Mouse (Mus musculus) common myeloid progenitor, adult 5-6 weeks (primary cell): ENCODE measurements around the gene Srxn1. TPM values are rescaled to one million over a fixed set of nuclear protein-coding genes. Genes with fewer than 3 reads are reported as not detected.
A peak's percentile ranks its signal among the peaks of the same experiment; 100 is the strongest.
"Not testable (repeated sequence)": the region's sequence is repeated elsewhere in the genome, so short reads cannot be mapped to it uniquely, and the experiment has no call there.

Source experiments
- ATAC-seq: replicated peaks from 2 replicates; pipeline ENCODE4 v1.8.0; 2016; ENCODE audit warnings: low read depth, mild to moderate bottlenecking, moderate TSS enrichment, inconsistent platforms; ENCODE audit not compliant: poor library complexity, severe bottlenecking
- total RNA-seq: library from RNA; stranded (forward); fragments of 200-1000, 187-1606 nt; gene quantifications from 2 replicates; pipeline ENCODE4 v1.2.3, GENCODE M21; 2017

Srxn1 gene
- total RNA-seq = 9.8 and 13.2 TPM in 2 replicates

DNA sequence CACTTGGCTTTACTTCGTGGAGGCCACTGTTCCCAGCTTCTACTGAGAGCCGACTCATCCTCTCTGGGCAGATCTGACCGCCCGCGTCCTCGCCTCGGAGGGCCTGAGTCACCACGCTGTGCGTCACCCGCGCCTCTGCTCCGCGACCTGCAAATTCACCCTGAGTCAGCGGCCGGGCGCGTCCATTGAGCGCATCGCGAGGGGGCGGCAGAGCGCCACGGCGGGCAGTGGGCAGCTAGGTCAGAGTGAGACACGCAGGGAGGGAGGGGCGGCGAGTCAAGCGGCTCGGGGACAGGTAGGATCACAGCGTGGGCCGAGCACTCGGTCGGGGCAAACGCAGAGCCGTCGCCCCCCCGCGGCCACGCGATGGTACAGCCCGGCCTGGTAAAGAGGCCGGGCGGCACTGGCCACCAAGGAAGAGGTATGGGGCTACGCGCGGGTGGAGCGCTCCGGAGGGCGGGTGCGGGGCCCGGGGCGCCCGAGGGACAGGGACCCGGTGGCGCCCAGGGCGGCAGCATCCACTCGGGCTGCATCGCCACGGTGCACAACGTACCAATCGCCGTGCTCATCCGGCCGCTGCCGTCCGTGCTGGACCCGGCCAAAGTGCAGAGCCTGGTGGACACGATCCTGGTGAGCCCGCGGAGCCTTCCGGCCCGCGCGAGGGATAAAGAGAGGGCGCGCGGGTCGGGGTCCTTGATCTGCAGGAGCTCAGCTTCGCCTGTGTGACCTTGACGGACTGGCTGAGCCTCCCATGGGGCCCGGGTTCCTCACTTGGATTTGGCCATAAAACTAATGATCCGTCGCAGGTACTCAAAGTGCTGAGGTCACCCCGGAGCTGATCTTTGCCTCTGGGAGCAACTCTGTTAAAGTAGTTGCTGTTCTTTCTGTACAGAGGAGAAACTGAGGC is at the start of gene Srxn1:
TSS of gene Srxn1 (plus strand) at position 199 of the 907 bp plus-strand sequence.
- ATAC-seq = peak; percentile 90

DNA sequence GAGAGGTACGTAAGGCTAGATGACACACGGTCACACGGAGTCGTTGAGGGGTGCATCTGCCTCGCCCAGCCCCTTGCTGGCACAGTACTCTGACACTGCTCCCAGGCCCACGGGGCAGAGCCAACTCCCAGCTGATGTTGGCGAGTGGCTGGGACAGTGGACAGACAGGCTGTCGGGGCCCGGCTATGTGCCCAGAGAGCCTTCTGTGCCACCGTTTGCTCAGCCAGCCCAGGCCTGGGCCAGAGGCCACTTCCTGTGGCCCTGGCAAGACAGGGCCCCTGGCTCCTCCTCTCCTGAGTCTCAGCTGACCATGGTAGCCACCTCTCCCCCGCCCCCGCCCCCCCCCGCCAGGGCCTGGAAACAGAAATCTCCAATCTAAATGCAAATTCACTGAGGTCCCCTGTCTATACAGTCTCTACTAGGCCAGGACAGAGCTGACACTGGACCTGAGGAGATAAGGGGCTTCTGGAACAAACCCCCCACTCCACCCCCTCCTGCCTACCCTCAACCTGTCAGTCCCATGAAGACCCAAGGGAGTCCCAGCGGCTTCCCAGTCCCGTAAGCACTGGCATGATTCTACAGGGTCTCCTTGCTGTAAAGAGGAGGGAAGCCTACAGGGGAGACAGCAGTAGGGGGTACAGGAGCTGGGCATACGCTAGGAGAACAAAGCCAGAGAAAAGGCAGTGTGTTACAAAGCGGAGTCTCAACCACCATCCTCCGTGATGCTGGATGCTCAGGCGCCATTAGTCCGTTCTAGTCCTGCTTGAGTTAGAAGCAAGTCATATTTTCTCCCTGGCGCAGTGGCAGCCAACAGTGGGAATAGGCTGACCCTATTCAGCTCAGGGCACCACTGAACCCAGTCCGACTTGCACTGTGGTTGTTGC is 48.7 kb upstream of the Srxn1 start:
- no peak for ATAC-seq

- no peak for ATAC-seq
Measured at GRCm38 (mm10) chr2:152057252-152057563, 48.1 kb upstream of the Srxn1 start.

- not testable (repeated sequence) for ATAC-seq
Measured at GRCm38 (mm10) chr2:152062817-152063216, 42.5 kb upstream of the Srxn1 start.

GRCm38 (mm10) chr2:152068660-152069433 is 36.5 kb upstream of the Srxn1 start:
- no peak for ATAC-seq

DNA sequence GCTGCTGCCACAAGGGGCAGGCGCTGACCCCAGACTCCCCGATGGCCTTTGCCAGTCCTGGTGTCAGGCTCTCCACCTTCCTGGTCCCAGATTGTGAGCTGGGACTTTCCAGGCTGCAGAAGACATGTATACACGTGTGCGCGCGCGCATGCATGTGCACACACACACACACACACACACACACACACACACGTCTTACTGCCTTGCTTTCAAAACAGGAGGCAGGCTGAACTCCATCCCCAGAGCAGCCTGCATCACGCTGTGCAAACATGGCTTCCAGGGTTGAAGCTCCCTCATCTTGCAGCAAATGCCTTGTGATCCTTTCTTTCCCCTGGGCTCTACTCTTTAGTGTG is 35.9 kb upstream of the Srxn1 start:
- ATAC-seq = no peak

- ATAC-seq = no peak
Measured at GRCm38 (mm10) chr2:152069941-152070340, 35.4 kb upstream of the Srxn1 start.

GRCm38 (mm10) chr2:152074521-152074920 is 30.8 kb upstream of the Srxn1 start:
- no peak for ATAC-seq

DNA sequence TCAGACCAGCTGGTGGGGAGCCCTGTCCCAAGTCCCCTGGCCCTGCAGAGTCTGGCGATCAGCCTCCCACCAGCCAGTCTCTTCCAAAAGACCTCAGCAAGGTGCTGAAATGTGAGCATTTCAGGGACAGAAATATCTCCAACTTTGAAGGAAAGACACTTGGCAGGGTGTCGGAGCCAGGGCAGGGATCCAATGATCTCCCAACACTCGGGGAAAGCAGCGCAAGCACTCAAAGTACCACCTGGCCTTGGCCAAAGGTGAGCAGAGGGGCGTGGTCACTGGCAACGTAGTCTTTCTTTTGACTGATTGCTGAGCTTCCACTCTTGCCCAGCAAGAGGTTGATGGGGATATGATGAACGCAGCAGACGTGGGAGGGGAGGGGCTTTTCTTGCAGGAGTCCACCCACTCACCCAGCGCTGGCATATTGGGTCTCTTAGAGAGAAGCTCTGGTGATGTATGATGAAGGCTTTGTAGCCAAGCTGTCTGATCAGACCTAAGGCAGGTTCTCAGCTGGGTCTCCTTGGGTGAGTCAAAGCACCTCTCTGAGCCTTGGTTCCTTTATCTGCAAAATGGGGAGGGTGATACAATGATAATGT is 29.9 kb upstream of the Srxn1 start:
- no peak for ATAC-seq

DNA sequence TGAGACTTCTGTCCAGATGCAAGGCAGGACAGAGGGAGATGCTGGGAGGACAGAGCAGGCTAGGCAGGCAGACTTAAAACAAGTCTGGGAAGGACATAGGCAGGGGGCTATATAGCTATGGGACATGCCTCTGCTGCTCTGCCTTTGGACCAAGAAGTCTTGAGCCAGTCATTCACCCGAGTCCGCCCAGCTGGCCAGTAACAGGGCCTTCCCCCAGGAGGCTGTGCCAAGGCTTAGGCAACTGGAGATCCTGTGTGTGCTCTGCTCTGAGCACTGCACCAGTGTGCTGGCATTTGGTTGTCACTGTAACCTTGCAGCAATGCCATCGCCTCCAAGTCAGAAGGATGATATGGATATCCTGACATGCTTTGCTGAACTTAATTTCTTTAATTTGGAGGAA is 28.0 kb upstream of the Srxn1 start:
- ATAC-seq = no peak

DNA sequence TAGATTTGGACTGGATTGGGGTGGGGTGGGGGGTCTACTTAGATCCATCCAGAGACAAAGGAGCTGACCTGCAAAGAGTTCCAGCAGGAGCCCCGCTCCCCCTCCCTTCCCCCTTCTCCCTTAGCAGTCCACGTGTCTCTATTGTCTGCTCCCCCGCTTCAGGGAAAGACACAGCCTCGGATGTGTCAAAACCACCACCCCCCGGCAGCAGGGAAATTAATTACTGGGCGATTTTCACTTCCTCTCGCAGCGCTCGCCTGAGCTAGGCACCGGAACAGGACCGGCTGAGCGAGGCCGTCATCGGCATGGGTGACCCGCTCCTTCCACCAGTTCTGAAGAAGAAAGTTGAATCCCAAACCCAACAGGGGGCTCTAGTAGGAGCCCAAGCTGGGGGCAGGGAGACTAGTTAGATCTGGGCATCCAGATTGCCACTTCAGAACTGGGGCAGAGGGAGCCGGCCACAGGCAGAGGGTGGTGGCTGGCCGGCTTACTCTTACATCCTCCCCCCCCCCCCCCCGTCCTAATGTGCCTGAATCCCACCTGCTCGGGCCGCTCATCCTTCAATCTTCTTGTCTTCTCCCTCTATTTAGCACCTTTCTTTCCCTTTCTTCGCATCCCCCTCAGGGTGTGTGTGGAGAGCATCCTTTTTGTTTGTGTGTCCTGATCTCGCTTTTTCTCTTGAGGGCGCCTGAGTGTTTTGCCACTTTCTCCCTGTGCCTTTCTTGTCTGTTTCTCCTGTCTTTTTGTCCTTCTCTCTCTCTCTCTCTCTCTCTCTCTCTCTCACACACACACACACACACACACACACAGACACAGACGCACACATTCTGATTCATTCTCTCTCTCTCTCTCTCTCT is 24.4 kb upstream of the Srxn1 start, which contains the start of gene Scrt2:
TSS of gene Scrt2 (plus strand) at position 845 of the 857 bp plus-strand sequence.
- peak; percentile 74 for ATAC-seq

DNA sequence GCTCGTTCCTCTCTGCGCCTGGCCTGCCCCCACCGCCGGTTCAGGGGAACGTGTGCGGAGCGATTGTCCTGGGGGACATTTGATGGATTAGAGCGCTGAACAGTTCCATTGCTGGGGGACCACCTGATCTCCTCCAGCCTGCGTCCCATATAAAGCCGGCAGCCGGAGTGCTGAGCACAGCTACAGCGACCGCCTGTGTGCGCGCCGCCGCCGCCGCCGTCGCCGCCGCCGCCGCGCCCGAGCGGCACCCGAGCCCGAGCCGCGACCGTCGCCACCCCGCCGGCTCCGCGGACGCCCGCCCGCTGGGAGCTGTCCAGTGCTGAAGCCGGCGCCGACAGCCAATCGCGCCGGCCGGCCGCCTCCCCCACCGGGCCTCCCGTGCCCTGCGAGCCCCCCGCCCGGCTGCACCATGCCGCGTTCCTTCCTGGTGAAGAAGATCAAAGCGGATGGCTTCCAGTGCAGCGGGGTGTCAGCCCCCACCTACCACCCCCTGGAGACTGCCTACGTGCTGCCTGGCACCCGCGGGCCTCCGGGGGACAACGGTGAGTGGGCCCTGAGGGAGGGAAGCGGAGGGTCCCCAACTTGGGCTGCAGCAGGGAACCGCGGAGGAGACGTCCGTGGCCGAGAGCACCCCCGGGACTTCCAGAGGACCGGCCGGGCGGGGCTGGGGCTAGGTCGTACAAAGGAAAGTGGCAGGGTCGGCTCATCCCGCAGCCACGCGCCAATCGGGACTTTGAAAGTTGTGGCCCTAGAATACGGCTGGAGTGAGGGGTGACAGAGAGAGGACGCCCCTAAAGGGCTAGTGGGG is 23.5 kb upstream of the Srxn1 start:
- peak; percentile 60 for ATAC-seq

DNA sequence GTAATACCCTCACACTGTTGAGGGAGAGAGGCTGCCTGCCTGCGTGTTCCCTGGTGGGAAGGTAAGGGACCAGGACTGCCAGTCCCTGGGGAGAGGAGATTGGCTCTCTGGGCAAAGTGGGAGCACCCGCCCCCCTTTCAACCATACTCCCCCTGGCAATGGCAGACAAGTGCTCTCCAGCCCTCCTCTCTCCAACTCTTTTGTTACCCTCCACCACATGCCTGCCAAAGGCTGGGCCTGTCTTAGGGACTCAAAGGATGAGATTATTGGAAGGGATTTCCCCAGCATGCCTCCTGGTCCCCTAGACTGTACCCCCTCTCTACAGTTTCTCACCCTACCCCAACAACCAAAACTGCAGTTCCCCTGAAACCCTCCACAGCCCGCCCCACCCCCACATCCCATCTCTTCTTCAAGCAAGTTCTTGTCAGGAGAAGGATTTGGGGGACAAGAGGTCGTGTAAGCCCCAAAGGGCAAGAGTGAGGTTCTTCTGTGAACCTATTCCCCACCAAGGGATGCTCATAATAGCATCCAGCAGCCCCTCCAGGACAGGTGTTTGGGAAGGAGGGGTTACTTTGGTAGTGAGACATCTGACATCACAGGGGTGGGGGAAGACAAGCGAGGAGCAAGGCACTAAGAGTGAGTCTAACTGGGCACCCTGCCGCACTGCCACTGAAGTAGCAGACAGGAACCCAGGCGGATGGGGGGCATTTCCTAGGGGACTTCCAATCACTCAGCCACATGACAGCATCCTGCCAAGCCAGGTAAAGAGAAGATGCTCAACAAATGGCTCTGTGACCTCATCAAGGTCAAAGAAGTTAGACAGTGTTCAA is 22.6 kb upstream of the Srxn1 start:
- ATAC-seq = no peak

DNA sequence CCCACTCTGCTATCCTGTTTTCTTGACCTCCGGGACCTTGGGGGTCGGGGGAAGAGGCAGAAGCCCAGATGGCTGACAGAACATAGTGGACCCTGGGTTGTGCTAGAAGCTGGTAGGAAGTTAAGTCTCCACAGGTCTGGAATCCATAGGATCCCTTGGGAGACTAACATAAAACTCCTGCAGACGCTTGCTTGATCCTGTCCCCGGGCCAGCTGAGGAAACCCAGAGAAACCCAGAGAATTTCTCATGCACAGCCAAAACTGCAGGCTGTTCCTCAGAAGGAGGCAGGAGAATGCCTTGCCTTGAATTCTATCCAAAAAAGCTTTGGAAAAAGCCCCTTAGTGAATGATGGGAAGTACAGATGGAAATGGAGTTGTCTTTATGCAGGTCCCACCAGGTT is 21.9 kb upstream of the Srxn1 start:
- no peak for ATAC-seq

DNA sequence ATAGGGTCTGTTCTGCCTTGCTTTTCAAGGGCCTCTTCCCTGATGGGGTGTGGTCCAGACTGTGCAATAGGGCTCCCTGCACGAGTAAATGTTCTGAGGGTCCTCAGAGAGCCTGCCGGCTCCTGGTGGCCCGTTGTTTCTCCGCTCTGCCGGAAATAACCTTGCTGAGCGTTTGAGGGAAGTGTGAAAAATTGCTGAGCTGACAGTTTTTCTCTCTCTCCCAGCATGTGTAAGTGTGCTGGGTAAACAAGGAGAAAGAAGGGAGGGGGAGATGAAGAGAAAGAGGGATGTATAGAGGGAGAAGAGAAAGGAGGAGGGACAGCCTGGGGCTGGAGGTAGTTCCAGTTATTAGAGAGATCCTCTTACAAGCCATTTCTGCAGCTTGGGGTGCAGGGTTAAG is 21.0 kb upstream of the Srxn1 start:
- no peak for ATAC-seq

GRCm38 (mm10) chr2:152085414-152085813 is 19.9 kb upstream of the Srxn1 start:
- ATAC-seq = peak; percentile 55

DNA sequence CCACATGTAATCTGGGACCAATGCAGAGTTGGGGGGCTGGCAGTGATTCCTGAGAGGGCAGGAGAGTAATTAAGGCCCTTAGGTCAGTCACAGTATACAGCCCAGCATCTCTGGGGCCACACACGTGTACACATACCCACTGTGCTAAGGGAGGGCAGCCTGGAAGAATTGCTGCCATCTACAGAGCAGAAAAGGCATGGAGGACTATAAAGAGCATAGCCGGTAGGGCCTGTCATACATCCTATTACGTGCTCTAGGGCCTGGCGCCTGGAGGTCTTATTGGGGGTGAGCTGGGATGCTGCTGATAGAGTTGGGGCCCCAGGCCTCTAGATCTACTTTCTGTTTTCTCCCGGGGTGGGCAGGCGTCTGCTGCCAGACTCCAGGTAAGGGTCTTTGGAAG is 18.9 kb upstream of the Srxn1 start:
- no peak for ATAC-seq
